Mouse (Mus musculus) mesoderm, embryonic 11.5 days (tissue): ENCODE results near the gene Anks1b.
A peak's percentile ranks its signal among the peaks of the same experiment; 100 is the strongest.

Source experiments
- DNase-seq: peaks from one replicate; pipeline ENCODE4 v3.0.0-alpha.2; 2012; ENCODE audit warnings: low read depth, low spot score

Anks1b gene

GRCm38 (mm10) chr10:89974361-89974760 is 101.1 kb downstream of the Anks1b start:
- DNase-seq = no peak

- DNase-seq = no peak
Measured at GRCm38 (mm10) chr10:89975431-89975841, 102.1 kb downstream of the Anks1b start.

GRCm38 (mm10) chr10:89976577-89976976 is 103.3 kb downstream of the Anks1b start:
- DNase-seq = no peak

- DNase-seq = no peak
Measured at GRCm38 (mm10) chr10:89994171-89994570, 120.9 kb downstream of the Anks1b start.

GRCm38 (mm10) chr10:89995621-89996428 is 122.5 kb downstream of the Anks1b start:
- DNase-seq = no peak

GRCm38 (mm10) chr10:90003980-90004729 is 130.8 kb downstream of the Anks1b start:
- DNase-seq = no peak

- no peak for DNase-seq
Measured at GRCm38 (mm10) chr10:90004882-90005281, 131.6 kb downstream of the Anks1b start.

GRCm38 (mm10) chr10:90033037-90033436 is 159.7 kb downstream of the Anks1b start:
- peak; percentile 4 for DNase-seq

GRCm38 (mm10) chr10:90043287-90043686 is 170.0 kb downstream of the Anks1b start:
- peak; percentile 61 for DNase-seq

GRCm38 (mm10) chr10:90043773-90044172 is 170.5 kb downstream of the Anks1b start:
- no peak for DNase-seq

GRCm38 (mm10) chr10:90044229-90044628 is 170.9 kb downstream of the Anks1b start:
- DNase-seq = no peak

- no peak for DNase-seq
Measured at GRCm38 (mm10) chr10:90068651-90069050, 195.3 kb downstream of the Anks1b start.

- no peak for DNase-seq
Measured at GRCm38 (mm10) chr10:90077930-90078329, 204.6 kb downstream of the Anks1b start.

- DNase-seq = no peak
Measured at GRCm38 (mm10) chr10:90081151-90081550, 207.8 kb downstream of the Anks1b start.

- peak; percentile 54 for DNase-seq
Measured at GRCm38 (mm10) chr10:90081630-90082029, 208.3 kb downstream of the Anks1b start.

GRCm38 (mm10) chr10:90093877-90094276 is 220.6 kb downstream of the Anks1b start:
- DNase-seq = no peak

- DNase-seq = no peak
Measured at GRCm38 (mm10) chr10:90112662-90113061, 239.4 kb downstream of the Anks1b start.

GRCm38 (mm10) chr10:90116867-90117266 is 243.6 kb downstream of the Anks1b start:
- no peak for DNase-seq

GRCm38 (mm10) chr10:90117836-90118235 is 244.5 kb downstream of the Anks1b start:
- DNase-seq = no peak

- DNase-seq = no peak
Measured at GRCm38 (mm10) chr10:90137538-90137937, 264.2 kb downstream of the Anks1b start.

GRCm38 (mm10) chr10:90140947-90141346 is 267.6 kb downstream of the Anks1b start:
- DNase-seq = no peak

- DNase-seq = no peak
Measured at GRCm38 (mm10) chr10:90144444-90144843, 271.1 kb downstream of the Anks1b start.

GRCm38 (mm10) chr10:90151510-90151909 is 278.2 kb downstream of the Anks1b start:
- no peak for DNase-seq
